Mouse (Mus musculus) olfactory bulb, adult 2 months (tissue): ENCODE measurements around the gene Tsku. TPM values are rescaled to one million over a fixed set of nuclear protein-coding genes. Genes with fewer than 3 reads are reported as not detected.
A peak's percentile ranks its signal among the peaks of the same experiment; 100 is the strongest.

Experiments used
- H3K27ac ChIP-seq: fragments of 200-500 bp; 2 replicates; pipeline ENCODE4 v1.5.1; 2012; ENCODE audit warnings: low read depth, low read length; ENCODE audit not compliant: insufficient read depth
- H3K4me1 ChIP-seq: fragments of 200-500 bp; 2 replicates; pipeline ENCODE4 v1.6.1; 2012; ENCODE audit warnings: low read length; ENCODE audit not compliant: control insufficient read depth, insufficient read depth
- H3K4me3 ChIP-seq: fragments of 200-500 bp; 2 replicates; pipeline ENCODE4 v1.5.1; 2012; ENCODE audit warnings: mild to moderate bottlenecking, low read depth, low read length, moderate library complexity; ENCODE audit not compliant: insufficient read depth
- CTCF ChIP-seq: fragments of 200-500 bp; IDR thresholded peaks from 2 replicates; pipeline ENCODE4 v1.5.1; 2012; ENCODE audit warnings: low read depth, mild to moderate bottlenecking, low read length, moderate library complexity; ENCODE audit not compliant: insufficient read depth
- POLR2A ChIP-seq: fragments of 200-500 bp; IDR thresholded peaks from 2 replicates; pipeline ENCODE4 v1.6.1; 2012; ENCODE audit warnings: mild to moderate bottlenecking, low read depth, low read length, moderate library complexity; ENCODE audit not compliant: insufficient read depth
- WGBS: fragments of 180-500 bp; shearing (Covaris S2); methylation state at CpG from one replicate; pipeline ENCODE4 v1.1.7; 2018; 5-methylcytosine and 5-hydroxymethylcytosine counted together
- polyA plus RNA-seq: library from polyadenylated mRNA; stranded (reverse); fragments of >200 nt; gene quantifications from 2 replicates; pipeline ENCODE4 v1.2.4, GENCODE M21; 2012; ENCODE audit warnings: low replicate concordance; ENCODE audit not compliant: missing spikeins, insufficient read depth, insufficient read length

Tsku gene
- polyA plus RNA-seq, 1 experiment, result not detected

GRCm38 (mm10) chr7:98351523-98351922 lies 9.6 kb downstream of the Tsku start:
- Histone ChIP-seq H3K4me1 (peaks cover 5% of the 10 kb centered on the region), H3K4me3 (no peak overlapping the region)
- WGBS, result 91% methylated on average over 3 of the region's 3 CpGs

DNA sequence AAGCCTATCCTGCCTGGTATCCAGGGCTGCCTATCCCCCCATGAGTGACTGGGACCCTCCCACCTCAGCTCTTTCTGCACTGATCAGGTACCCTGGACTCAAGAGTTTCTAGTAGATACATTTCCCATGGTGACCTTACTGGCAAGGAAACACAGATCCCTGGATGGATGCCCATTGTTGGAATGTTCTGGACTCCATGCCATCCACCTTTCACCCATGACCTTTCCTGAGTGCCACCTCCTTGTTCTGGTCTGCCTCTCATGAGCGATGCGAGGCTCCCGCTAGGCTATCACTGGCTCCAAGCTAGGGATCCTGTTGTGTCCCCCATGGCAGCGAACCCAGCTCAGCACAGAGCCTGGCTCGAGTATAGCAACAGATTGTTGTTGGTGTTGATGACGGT lies 11.3 kb downstream of the Tsku start:
- Histone ChIP-seq H3K4me1 (peaks cover 5% of the 10 kb centered on the region), H3K4me3 (no peak overlapping the region), H3K27ac (no peak overlapping the region)
- WGBS, result 95% methylated on average over 6 of the region's 6 CpGs
- TF ChIP-seq POLR2A, result no peak
- no peak for TF ChIP-seq CTCF

More at GRCm38 (mm10) chr7:98351523-98351922, 9.6 kb downstream of the Tsku start:
- H3K27ac ChIP-seq, result no peak overlapping the region
- TF ChIP-seq POLR2A, result no peak
- TF ChIP-seq CTCF, result no peak

DNA sequence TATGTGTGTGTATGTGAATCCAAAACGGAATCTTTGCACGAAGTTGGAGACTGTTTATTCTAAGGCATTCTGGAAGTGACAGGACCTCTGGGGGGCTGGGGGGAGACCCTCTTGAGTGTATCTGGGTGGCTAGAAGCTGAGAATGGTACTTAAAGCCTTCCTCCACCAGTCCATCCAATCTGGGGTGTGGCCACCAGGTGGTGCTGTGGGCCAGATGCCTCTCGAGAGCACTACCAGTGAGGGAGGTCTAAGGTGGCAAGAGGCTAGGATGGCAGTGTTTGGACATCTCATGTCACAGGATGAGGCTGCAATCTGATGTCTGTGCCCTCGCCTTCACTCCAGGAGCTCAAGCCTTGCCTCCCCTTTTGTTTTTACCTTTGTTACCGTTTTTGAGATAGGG lies 12.0 kb downstream of the Tsku start:
- TF ChIP-seq POLR2A (no peak), CTCF (peak; percentile 82)
- 28% methylated on average over 5 of the region's 5 CpGs for WGBS
- no peaks in the 10 kb centered on the region for H3K4me1 ChIP-seq
- H3K27ac ChIP-seq, result no peak overlapping the region
- no peak overlapping the region for H3K4me3 ChIP-seq

DNA sequence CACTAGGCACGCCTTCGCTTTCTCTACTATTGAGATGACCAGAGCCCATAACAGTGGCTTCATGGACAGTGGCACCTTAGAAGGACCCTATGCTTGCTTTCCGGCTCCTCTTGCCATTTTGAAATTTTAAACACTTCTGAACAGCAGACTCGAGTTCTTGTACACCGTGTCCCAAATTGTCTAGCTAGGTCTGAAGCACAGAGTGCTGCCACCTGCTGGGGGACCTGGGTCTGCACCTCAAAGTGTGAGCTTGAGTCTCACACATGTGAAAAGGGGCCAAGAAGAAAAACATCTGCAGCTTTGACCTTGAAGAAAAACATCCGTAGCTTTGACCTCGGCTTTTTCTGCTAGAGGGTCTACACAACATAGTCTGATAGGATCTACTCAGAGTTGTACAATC lies 13.1 kb downstream of the Tsku start:
- 56% methylated on average over 7 of the region's 7 CpGs for WGBS
- no peak overlapping the region for H3K4me3 ChIP-seq
- no peaks in the 10 kb centered on the region for H3K4me1 ChIP-seq
- no peak overlapping the region for H3K27ac ChIP-seq
- TF ChIP-seq POLR2A (no peak), CTCF (peak; percentile 43; the same call in 1 of the 2 replicates)

DNA sequence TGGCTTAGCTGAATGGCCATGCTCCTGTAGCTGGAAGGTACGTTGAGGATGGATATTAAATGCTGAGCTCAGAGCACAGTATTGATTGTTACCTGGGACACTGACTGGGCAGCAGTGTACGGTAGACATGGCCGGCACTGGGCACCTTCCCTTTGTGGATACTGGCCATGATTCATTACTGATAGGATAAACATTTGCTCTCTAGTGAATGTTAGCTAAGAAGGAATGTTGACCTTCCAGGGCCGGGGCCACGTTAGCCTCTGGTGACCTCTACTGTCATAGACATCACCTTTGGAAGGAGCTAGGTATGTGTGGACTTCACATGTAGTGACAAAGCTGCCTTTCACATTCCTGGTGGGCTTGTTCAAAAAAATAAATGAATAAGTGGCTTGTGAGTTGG lies 13.7 kb downstream of the Tsku start:
- Histone ChIP-seq H3K4me3 (no peak overlapping the region), H3K27ac (no peak overlapping the region), H3K4me1 (no peaks in the 10 kb centered on the region)
- TF ChIP-seq POLR2A (no peak), CTCF (no peak)
- 94% methylated on average over 5 of the region's 5 CpGs for WGBS

GRCm38 (mm10) chr7:98345036-98345435 lies 16.1 kb downstream of the Tsku start:
- WGBS, result 66% methylated on average over 6 of the region's 6 CpGs
- Histone ChIP-seq H3K4me1 (peaks cover 3% of the 10 kb centered on the region; the same call in 1 of the 2 replicates), H3K4me3 (no peak overlapping the region), H3K27ac (no peak overlapping the region)
- no peak for TF ChIP-seq POLR2A
- no peak for TF ChIP-seq CTCF

- 37% methylated on average over 3 of the region's 3 CpGs for WGBS
Measured at GRCm38 (mm10) chr7:98344361-98344760, 16.8 kb downstream of the Tsku start.

DNA sequence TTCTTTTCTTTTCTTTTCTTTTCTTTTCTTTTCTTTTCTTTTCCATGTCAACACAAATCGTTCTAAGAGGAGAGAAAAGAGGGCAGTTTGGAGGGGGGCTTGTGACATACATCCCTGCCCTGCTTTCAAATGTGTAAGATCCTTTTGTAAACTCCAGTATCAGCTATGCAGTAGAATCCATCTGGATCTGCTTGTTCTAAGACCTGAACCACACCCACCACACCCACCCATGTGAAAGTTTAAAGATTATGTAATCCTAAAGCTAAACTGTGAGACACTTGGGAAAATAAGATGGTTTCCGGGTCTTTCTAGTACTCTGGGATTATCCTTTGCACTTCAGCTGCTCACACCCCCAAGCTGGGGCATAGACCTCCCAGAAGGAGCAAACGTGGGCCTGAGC lies 18.9 kb downstream of the Tsku start:
- Histone ChIP-seq H3K27ac (no peak overlapping the region), H3K4me1 (peaks cover 3% of the 10 kb centered on the region; the same call in 1 of the 2 replicates), H3K4me3 (no peak overlapping the region)
- TF ChIP-seq CTCF (no peak), POLR2A (no peak)
- WGBS, result 64% methylated on average over 3 of the region's 3 CpGs

More at GRCm38 (mm10) chr7:98344361-98344760, 16.8 kb downstream of the Tsku start:
- no peak overlapping the region for H3K4me3 ChIP-seq
- TF ChIP-seq POLR2A (no peak), CTCF (no peak)
- peaks cover 3% of the 10 kb centered on the region; the same call in 1 of the 2 replicates for H3K4me1 ChIP-seq
- no peak overlapping the region for H3K27ac ChIP-seq

- TF ChIP-seq CTCF (peak; percentile 54; the same call in 1 of the 2 replicates), POLR2A (no peak)
- Histone ChIP-seq H3K4me1 (peaks cover 3% of the 10 kb centered on the region; the same call in 1 of the 2 replicates), H3K4me3 (peak overlapping the region; percentile 41), H3K27ac (no peak overlapping the region)
- 1% methylated on average over 13 of the region's 13 CpGs for WGBS
Measured at GRCm38 (mm10) chr7:98341475-98341874, 19.7 kb downstream of the Tsku start.

GRCm38 (mm10) chr7:98340343-98340742 lies 20.8 kb downstream of the Tsku start:
- TF ChIP-seq POLR2A (no peak), CTCF (no peak)
- H3K27ac ChIP-seq, result no peak overlapping the region
- peaks cover 3% of the 10 kb centered on the region; the same call in 1 of the 2 replicates for H3K4me1 ChIP-seq
- H3K4me3 ChIP-seq, result no peak overlapping the region
- 89% methylated on average over 5 of the region's 5 CpGs for WGBS
